Mouse (Mus musculus) erythroblast, adult 5-6 weeks (primary cell): ENCODE data around the gene Mmab. TPM values are rescaled to one million over a fixed set of nuclear protein-coding genes. Genes with fewer than 3 reads are reported as not detected.

Experiments
- ATAC-seq: replicated peaks from 2 replicates; pipeline ENCODE4 v1.8.0; 2016; ENCODE audit warnings: moderate number of reproducible peaks, mild to moderate bottlenecking, moderate TSS enrichment, inconsistent platforms; ENCODE audit not compliant: poor library complexity, low FRiP score, severe bottlenecking
- total RNA-seq, 2 experiments: library from RNA; stranded (forward) in 1 of 2; stranded (reverse) in 1 of 2; fragments of 150-400 nt in 1 of 2; fragments of 200-764, 138-1000 nt in 1 of 2; gene quantifications; 2 replicates each; pipeline versions ENCODE4 v1.2.3 to v1.2.4; 2015 to 2017; ENCODE audit warnings: low replicate concordance in 2 of 2

Gene Mmab
- total RNA-seq, 2 experiments from 2014 or later: 0.26 to 0.38 TPM

GRCm38 (mm10) chr5:114435588-114435987 lies 8.3 kb downstream of the Mmab start:
- no peak for ATAC-seq

- ATAC-seq: no peak
These were observed 9.5 kb downstream of the Mmab start for GRCm38 (mm10) chr5:114434359-114434758.

- no peak for ATAC-seq
These were observed 14.1 kb downstream of the Mmab start for GRCm38 (mm10) chr5:114429781-114430180.

- ATAC-seq: no peak
These were observed 15.2 kb downstream of the Mmab start for GRCm38 (mm10) chr5:114428621-114429020.

- no peak for ATAC-seq
These were observed 17.1 kb downstream of the Mmab start for GRCm38 (mm10) chr5:114426732-114427131.

GRCm38 (mm10) chr5:114423961-114424360 lies 19.9 kb downstream of the Mmab start:
- no peak for ATAC-seq

- ATAC-seq: no peak
These were observed 21.3 kb downstream of the Mmab start for GRCm38 (mm10) chr5:114422591-114422990.

- ATAC-seq: no peak
These were observed 22.1 kb downstream of the Mmab start for GRCm38 (mm10) chr5:114421561-114422298.

- no peak for ATAC-seq
These were observed 25.3 kb downstream of the Mmab start for GRCm38 (mm10) chr5:114418541-114418940.

- no peak for ATAC-seq
These were observed 27.0 kb downstream of the Mmab start for GRCm38 (mm10) chr5:114416855-114417254.

- no peak for ATAC-seq
These were observed 28.3 kb downstream of the Mmab start for GRCm38 (mm10) chr5:114415606-114416005.

GRCm38 (mm10) chr5:114413067-114413735 lies 30.7 kb downstream of the Mmab start:
- ATAC-seq: no peak

- no peak for ATAC-seq
These were observed 31.4 kb downstream of the Mmab start for GRCm38 (mm10) chr5:114412361-114412998.

GRCm38 (mm10) chr5:114410429-114410828 lies 33.4 kb downstream of the Mmab start:
- ATAC-seq: no peak

- no peak for ATAC-seq
These were observed 35.0 kb downstream of the Mmab start for GRCm38 (mm10) chr5:114408846-114409245.

- ATAC-seq: no peak
These were observed 36.0 kb downstream of the Mmab start for GRCm38 (mm10) chr5:114407810-114408209.

- ATAC-seq: no peak
These were observed 36.6 kb downstream of the Mmab start for GRCm38 (mm10) chr5:114407269-114407668.

GRCm38 (mm10) chr5:114406592-114406991 lies 37.3 kb downstream of the Mmab start:
- no peak for ATAC-seq

- no peak for ATAC-seq
These were observed 50.7 kb downstream of the Mmab start for GRCm38 (mm10) chr5:114393169-114393568.

GRCm38 (mm10) chr5:114384448-114384847 lies 59.4 kb downstream of the Mmab start:
- no peak for ATAC-seq
